Mouse (Mus musculus) layer of hippocampus, adult 2 months (tissue): ENCODE measurements at regions not wholly inside any gene's neighbourhood (a gene's known extent, or its start where the extent isn't known, plus 50 kb on each side); places are given as distances from the start of the nearest gene placed in this dataset.
A peak's percentile ranks its signal among the peaks of the same experiment; 100 is the strongest.

Source experiments
- DNase-seq, 2 experiments: peaks; one replicate each; pipeline ENCODE4 v3.0.0; 2022; ENCODE audit warnings: low spot score in 2 of 2
- H3K27ac ChIP-seq: fragments of 200-600 bp; 2 replicates; pipeline ENCODE4 v1.8.1; 2022
- H3K4me3 ChIP-seq: fragments of 200-600 bp; 2 replicates; pipeline ENCODE4 v1.8.1; 2022; ENCODE audit warnings: mild to moderate bottlenecking
- CTCF ChIP-seq: fragments of 200-600 bp; conservative IDR thresholded peaks from 2 replicates; pipeline ENCODE4 v1.8.1; 2022; ENCODE audit warnings: antibody characterized with exemption, mild to moderate bottlenecking, moderate library complexity

DNA sequence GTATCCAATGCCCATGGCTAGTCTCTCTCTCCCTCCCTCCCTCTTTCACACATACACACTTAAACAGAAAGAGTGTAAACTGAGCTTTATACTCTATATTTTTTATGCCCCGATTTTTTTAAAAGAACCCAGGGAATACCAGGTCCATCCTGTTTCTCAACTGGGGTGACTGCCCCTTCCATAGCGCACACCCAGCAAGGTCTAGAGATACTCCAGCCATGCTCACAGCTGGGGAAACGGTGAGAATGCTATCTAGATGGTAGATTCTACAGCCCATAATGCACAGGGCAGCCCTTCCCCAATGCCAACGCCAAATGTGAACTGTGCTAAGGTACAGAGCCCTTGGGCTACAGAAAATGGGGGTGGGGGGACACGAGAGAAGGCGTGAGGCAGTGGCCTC is 51.2 kb upstream of the Tln2 start:
- DNase-seq: no peak
- no peak overlapping the region for H3K27ac ChIP-seq
- no peak overlapping the region for H3K4me3 ChIP-seq
- TF ChIP-seq CTCF: no peak

DNA sequence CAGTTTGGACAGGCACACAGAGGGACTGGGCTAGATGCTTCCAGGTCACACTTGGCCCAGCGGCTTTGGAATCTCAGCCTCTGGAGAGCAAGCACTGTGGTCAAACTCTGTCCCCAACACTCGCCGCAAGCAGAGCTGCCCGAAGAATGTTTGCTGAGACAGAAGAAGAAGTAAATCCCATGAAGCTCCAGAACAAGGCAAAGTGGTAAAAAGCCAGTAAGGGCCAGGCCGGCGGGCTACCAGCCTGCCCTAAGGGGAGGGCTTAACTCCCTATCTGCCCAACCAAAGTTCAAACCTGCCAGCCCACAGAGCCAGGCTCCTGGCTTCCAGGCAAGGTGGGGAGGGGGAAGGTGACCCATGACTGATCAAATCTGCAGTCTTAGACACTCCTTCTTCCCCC is 52.2 kb upstream of the Tln2 start:
- DNase-seq: no peak
- H3K4me3 ChIP-seq: no peak overlapping the region
- no peak overlapping the region for H3K27ac ChIP-seq
- TF ChIP-seq CTCF: no peak

DNA sequence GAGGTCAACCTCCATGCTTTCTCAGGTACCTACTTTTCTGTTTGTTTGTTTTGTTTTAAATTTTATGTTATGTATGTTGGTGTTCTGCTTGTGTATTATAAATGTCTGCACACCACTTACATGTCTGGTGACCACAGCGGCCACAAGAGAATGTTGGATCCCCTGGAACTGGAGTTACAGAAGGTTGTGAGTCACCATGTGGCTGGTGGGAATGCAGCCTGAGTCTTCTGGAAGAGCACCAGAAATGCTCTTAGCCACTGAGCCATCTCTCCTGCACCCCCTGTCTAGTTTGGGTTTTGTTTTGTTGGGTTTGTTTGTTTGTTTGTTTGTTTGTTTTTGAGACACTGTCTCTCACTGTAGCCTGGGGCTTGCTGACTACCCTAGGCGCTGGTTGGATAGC is 52.6 kb upstream of the Tln2 start:
- Histone ChIP-seq H3K27ac (no peak overlapping the region), H3K4me3 (no peak overlapping the region)
- no peak for TF ChIP-seq CTCF
- DNase-seq: no peak

DNA sequence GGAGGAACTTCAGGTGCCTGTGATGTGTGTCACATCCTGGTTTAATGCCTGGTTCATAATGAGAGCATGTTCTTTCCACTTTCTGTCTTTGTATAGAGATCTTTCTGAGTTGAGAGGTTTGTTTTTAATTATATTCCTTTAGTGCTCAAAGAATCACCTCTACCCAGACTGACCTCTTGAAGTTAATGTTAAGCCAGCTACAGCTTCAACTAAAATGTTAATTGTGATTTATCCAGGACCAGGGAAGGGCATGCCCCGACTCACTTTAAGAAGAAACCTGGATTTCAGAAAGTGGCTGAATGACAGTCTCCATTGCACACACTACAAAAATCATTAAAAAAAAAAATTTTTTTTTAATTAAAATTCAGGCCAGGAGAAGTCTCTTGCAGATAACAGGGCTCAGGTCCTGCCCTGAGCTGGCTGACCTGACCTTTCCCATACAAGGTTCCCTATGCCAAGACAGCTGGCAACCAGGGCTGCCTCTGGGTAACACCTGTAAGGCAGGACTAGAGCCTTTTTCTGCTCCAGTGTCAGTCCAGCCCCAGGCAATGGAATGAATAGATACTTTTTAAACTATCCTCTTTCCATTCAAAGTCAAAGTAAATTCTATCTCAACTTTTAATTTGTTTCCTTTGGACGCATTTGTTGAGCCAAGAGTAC is 54.7 kb upstream of the Tln2 start:
- no peak for TF ChIP-seq CTCF
- Histone ChIP-seq H3K27ac (no peak overlapping the region), H3K4me3 (no peak overlapping the region)
- DNase-seq: no peak

DNA sequence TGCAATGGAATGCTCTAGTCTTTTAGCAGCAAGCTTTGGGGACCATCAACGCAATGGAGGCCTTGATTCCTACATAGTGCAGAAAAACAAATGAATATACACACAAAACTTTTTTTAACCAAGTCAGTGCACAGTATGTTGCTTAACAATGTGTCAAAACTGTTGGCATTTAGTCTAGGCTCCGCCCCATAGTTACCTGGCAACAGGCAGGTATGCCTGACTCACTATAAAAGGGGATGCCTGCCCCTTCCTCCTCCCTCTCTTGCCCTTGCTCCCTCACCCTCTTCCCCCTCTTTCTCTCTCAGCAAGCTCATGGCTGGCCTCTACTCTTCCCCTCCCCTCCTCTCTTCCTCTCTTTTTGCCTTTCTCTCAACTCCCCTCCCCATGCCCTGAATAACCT is 56.7 kb upstream of the Tln2 start:
- H3K27ac ChIP-seq: no peak overlapping the region
- no peak overlapping the region for H3K4me3 ChIP-seq
- DNase-seq: no peak
- no peak for TF ChIP-seq CTCF

DNA sequence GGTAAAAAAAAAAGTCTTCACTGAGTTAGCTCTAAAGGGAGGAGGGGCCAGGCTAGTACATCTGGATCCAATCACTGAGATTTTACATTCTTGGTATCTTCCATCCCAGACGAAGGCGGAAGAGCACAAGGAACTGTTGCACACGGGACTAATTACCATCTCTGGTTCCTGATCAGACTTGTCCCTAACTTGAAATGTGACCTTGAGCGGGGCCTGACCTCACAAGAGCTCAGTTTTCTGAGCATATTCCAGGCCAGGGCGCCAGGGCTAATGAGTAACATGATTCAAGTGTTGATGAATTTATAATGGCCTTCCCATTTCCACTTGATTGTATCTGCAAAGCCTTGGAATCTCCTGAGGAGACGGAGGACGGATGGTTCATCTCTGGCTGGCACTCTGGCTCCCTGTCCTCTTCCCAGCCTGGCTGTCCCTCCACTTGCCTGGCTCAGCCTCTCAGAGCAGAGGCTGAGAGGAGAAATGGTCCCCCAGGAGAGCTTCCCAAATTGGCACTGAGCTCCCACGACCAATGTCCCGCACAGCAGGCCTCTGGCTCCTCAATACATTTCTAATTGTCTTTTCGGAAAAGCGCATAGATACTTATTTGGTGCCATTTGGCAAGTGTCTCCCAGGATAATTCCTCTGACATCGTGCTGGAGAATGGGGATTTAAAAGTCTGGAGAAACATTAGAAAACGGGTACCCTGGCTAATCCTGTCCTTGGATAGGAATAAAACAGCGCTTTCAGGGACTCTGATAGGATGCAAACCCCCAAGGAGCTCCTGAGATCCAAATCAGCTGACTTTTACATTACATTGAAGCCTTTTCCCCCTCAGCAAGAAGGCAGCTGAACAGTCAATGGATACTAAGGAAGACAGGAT is 58.1 kb upstream of the Tln2 start:
- Histone ChIP-seq H3K4me3 (no peak overlapping the region), H3K27ac (no peak overlapping the region)
- DNase-seq: no peak
- TF ChIP-seq CTCF: no peak

DNA sequence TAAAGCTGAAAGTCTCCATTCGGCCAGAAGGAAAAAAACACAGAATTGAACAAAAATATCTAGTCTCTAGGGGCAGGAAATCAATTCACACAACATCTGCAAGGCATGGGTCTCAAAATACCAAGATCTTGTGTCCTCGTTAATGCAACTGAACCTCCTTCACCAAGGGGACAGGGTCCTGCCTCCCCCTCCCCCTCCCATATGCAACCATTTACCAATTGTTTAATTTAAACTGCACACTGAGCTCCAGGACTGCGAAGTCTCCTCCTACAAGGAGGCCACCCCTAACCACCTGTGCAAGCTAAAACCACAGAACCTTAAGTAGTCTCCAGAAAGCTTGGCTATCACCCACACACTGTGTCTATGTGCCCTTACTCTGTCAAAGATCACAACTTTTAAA is 61.4 kb upstream of the Tln2 start:
- Histone ChIP-seq H3K4me3 (no peak overlapping the region), H3K27ac (no peak overlapping the region)
- no peak for TF ChIP-seq CTCF
- no peak for DNase-seq

DNA sequence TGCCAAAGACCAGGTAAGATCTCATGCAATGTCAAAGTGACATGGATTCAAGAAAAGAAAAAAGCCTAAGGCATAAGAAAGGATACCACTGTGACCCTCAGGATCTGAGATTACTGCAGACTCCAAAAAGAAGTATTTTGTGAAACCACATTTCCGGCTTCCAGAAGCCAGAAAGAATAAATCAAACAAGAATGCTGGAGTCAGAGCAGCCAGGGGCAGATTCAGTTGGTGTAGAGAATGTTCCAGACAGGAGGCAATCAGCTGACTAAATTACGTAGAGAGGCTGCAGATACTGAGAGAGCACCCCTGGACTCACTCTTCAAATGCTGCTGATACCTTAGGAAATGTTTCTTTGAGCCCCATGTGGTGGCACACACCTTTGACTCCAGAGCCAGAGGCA is 67.7 kb upstream of the Tln2 start:
- no peak overlapping the region for H3K4me3 ChIP-seq
- no peak for DNase-seq
- no peak overlapping the region for H3K27ac ChIP-seq
- no peak for TF ChIP-seq CTCF

DNA sequence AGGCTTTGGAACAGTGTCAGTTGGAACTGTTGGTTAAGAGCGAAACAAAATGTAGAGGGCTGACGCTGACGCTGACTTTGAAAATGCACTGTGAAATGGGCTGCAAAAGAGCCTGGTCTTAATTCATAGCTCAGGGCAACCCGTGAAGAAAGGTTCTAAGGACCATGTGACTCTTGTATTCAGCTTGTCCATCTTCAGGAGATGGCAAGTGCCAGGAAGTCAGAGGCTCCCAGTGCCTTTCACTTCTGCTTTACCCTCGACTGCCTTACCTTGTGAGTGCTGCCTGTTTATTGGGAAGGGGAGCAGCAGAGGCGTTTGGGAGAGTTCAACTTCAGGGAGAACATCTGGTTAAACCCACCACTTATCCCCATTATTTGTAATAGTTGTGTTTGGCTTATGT is 70.1 kb upstream of the Tln2 start:
- Histone ChIP-seq H3K27ac (no peak overlapping the region), H3K4me3 (no peak overlapping the region)
- no peak for DNase-seq
- TF ChIP-seq CTCF: no peak

DNA sequence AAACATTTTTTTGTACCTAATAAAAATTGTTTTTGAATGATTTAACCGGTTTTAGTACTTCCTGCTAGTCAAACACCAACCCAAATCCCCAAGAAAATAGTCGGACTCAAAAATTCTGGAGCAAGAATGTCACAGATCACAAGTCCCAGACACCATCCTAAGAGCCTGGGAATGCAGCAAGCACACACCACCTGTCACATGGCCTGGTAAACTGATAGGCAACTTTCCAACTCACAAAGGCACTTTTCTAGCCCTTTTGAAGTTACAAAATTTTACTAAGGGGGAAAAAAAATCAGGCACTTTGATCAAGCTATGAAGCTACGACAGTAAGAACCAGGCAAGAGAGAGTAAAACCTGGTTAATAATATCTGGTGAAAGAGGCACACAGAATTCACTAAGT is 70.7 kb upstream of the Tln2 start:
- no peak overlapping the region for H3K4me3 ChIP-seq
- no peak for DNase-seq
- H3K27ac ChIP-seq: no peak overlapping the region
- TF ChIP-seq CTCF: no peak

DNA sequence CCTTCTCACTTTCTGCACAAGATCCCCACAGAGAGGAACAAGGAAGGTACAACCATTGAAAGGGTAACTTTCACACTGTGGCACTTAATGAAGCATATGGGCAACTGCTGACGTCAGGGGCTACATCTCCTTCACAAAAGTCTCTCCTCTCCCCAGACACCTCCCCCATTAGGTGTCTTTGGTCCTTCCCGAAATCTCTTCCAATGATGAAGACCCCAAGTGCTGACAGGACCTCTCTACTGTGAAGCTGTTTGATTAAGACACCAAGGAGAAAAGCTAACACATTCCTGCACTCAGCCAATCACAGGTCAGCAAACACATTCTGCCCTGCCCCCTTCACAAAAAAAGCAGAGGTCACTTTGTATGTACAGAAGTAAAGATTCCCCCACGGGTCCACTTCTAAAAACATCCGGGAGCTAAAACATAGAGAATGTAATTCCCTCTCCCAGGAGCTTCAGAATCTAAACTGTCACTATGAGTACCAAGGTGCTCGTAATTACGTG is 72.3 kb upstream of the Tln2 start:
- Histone ChIP-seq H3K27ac (no peak overlapping the region), H3K4me3 (peak overlapping the region; percentile 85)
- no peak for DNase-seq
- TF ChIP-seq CTCF: no peak

DNA sequence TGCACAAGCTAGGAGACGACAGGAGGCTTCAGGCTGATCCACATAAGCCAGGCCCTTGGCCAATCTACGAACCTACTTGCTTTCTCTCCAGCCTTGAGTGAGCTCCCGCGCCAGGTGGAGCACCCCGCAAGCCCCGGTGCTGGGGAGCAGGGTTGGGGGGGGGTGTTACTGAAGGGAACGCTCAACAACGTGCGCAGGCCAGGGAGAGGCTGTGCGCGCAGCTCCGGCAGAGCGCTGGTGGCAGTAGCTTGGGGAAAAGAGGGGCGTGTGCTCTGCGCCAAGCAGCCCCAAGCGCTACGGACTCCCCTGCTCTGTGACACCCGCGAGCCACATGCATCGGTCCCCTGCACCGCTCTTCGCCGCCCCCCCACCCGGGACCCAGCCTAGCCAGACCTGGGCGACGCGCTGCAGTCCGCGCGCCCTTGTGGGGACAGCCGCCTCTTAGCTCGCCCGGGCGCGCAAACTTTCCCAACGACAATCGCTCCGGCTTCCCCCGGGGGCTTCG is 73.1 kb upstream of the Tln2 start:
- peak overlapping the region; percentile 92 for H3K27ac ChIP-seq
- no peak for TF ChIP-seq CTCF
- H3K4me3 ChIP-seq: peak overlapping the region; percentile 85
- peak in 1 of 2 experiments; percentile 20 for DNase-seq

DNA sequence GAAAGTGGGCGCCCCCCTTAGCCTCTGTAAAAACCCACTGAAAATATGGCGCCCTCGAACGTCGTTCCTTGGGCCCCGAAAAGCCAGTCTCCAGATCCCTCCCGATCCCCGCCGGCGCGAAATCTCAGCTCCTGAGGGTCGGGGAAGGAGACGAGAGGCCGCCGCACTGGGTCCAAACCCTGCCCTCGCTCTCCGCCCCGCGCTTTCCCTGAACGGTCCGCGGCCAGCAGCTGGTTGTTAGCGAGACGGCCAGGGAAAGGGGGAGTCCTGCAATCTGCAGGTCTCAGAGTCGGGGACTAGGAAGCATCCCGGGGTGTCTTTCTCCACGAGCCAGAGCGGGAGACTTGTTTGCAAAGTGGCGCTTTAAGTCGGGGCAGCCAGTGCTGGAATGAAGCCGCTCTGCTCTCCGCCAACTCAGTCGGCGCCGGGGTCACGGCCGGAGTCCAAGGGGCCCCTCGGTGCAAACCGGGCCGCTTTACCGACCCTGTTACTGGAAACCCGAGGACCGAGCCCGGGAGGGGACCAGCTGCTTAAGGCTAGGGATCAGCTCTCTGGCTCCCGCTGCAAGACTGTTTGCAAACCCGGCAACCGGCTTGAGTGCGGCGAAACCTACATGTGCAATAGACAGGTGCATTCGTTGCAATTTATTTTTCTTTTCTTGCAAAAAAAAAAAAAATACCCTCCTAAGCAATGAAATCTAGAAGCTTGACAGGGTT is 73.7 kb upstream of the Tln2 start:
- Histone ChIP-seq H3K27ac (peak overlapping the region; percentile 92), H3K4me3 (peak overlapping the region; percentile 85)
- no peak for TF ChIP-seq CTCF
- peak in 1 of 2 experiments; percentile 29 for DNase-seq
